Mouse (Mus musculus): ENCODE measurements around the gene Lexm. TPM values are rescaled to one million over a fixed set of nuclear protein-coding genes. Genes with fewer than 3 reads are reported as not detected.

Lexm gene
- total RNA-seq, 1 experiment from 2014 or later = not detected

- no peak for ATAC-seq (replicated peaks; ENCODE audit: insufficient number of reproducible peaks, low FRiP score, low TSS enrichment, poor library complexity, severe bottlenecking)
Observed at GRCm38 (mm10) chr4:106593636-106594035, 23.4 kb downstream of the Lexm start.

- no peak for ATAC-seq (replicated peaks; ENCODE audit: insufficient number of reproducible peaks, low FRiP score, low TSS enrichment, poor library complexity, severe bottlenecking)
Observed at GRCm38 (mm10) chr4:106590871-106591270, 26.2 kb downstream of the Lexm start.

GRCm38 (mm10) chr4:106590142-106590541, 26.9 kb downstream of the Lexm start:
- ATAC-seq (replicated peaks; ENCODE audit: insufficient number of reproducible peaks, low FRiP score, low TSS enrichment, poor library complexity, severe bottlenecking) = no peak

- ATAC-seq (replicated peaks; ENCODE audit: insufficient number of reproducible peaks, low FRiP score, low TSS enrichment, poor library complexity, severe bottlenecking) = no peak
Observed at GRCm38 (mm10) chr4:106587075-106587474, 30.0 kb downstream of the Lexm start.

GRCm38 (mm10) chr4:106584665-106585064, 32.4 kb downstream of the Lexm start:
- no peak for ATAC-seq (replicated peaks; ENCODE audit: insufficient number of reproducible peaks, low FRiP score, low TSS enrichment, poor library complexity, severe bottlenecking)

- no peak for ATAC-seq (replicated peaks; ENCODE audit: insufficient number of reproducible peaks, low FRiP score, low TSS enrichment, poor library complexity, severe bottlenecking)
Observed at GRCm38 (mm10) chr4:106582428-106583153, 34.5 kb downstream of the Lexm start.

GRCm38 (mm10) chr4:106581865-106582204, 35.2 kb downstream of the Lexm start:
- ATAC-seq (replicated peaks; ENCODE audit: insufficient number of reproducible peaks, low FRiP score, low TSS enrichment, poor library complexity, severe bottlenecking) = no peak

- no peak for ATAC-seq (replicated peaks; ENCODE audit: insufficient number of reproducible peaks, low FRiP score, low TSS enrichment, poor library complexity, severe bottlenecking)
Observed at GRCm38 (mm10) chr4:106581176-106581864, 35.7 kb downstream of the Lexm start.

- ATAC-seq (replicated peaks; ENCODE audit: insufficient number of reproducible peaks, low FRiP score, low TSS enrichment, poor library complexity, severe bottlenecking) = no peak
Observed at GRCm38 (mm10) chr4:106577511-106577910, 39.5 kb downstream of the Lexm start.

GRCm38 (mm10) chr4:106575022-106575421, 42.0 kb downstream of the Lexm start:
- ATAC-seq (replicated peaks; ENCODE audit: insufficient number of reproducible peaks, low FRiP score, low TSS enrichment, poor library complexity, severe bottlenecking) = no peak

GRCm38 (mm10) chr4:106571081-106571724, 45.8 kb downstream of the Lexm start:
- ATAC-seq (replicated peaks; ENCODE audit: insufficient number of reproducible peaks, low FRiP score, low TSS enrichment, poor library complexity, severe bottlenecking) = no peak

GRCm38 (mm10) chr4:106569680-106570079, 47.4 kb downstream of the Lexm start:
- no peak for ATAC-seq (replicated peaks; ENCODE audit: insufficient number of reproducible peaks, low FRiP score, low TSS enrichment, poor library complexity, severe bottlenecking)

GRCm38 (mm10) chr4:106564161-106564560, 52.9 kb downstream of the Lexm start:
- no peak for ATAC-seq (replicated peaks; ENCODE audit: insufficient number of reproducible peaks, low FRiP score, low TSS enrichment, poor library complexity, severe bottlenecking)

GRCm38 (mm10) chr4:106562837-106563790, 53.9 kb downstream of the Lexm start:
- peak; percentile 28; the same call in 1 of the 2 replicates for ATAC-seq (replicated peaks; ENCODE audit: insufficient number of reproducible peaks, low FRiP score, low TSS enrichment, poor library complexity, severe bottlenecking)

GRCm38 (mm10) chr4:106562006-106562405, 55.0 kb downstream of the Lexm start:
- no peak for ATAC-seq (replicated peaks; ENCODE audit: insufficient number of reproducible peaks, low FRiP score, low TSS enrichment, poor library complexity, severe bottlenecking)

- ATAC-seq (replicated peaks; ENCODE audit: insufficient number of reproducible peaks, low FRiP score, low TSS enrichment, poor library complexity, severe bottlenecking) = peak; percentile 59
Observed at GRCm38 (mm10) chr4:106560846-106561781, 55.9 kb downstream of the Lexm start, which contains the start of gene Dhcr24. Dhcr24 (plus strand) TSS chr4:106561038.

- ATAC-seq (replicated peaks; ENCODE audit: insufficient number of reproducible peaks, low FRiP score, low TSS enrichment, poor library complexity, severe bottlenecking) = no peak
Observed at GRCm38 (mm10) chr4:106560213-106560845, 56.7 kb downstream of the Lexm start.

Data from monocyte, adult 5-6 weeks (primary cell).